Mouse (Mus musculus): ENCODE measurements around the gene 1520401A03Rik. TPM values are rescaled to one million over a fixed set of nuclear protein-coding genes. Genes with fewer than 3 reads are reported as not detected.

The 1520401A03Rik gene
- polyA plus RNA-seq, 1 experiment from 2014 or later: 0.08 TPM

DNA sequence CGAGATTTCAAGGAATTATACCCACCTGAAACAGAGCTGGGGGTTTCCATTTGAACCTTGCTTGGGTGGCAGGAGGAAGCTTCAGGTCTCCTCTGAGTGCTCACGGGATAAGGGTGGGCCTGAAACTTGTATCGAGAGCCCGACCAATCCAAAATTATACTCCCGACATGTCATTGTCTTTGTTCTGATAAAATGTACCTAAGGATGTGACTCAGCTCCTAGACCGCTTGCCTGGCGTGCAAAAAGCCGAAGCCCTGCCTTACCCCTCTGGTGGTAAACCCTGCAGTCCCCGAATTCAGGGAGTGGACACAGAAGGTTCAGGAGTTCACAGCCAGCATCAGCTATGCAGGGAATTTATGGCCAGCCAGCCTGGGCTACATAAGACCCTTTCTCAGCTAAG is 42.2 kb downstream of the 1520401A03Rik start:
- WGBS: 77% methylated on average over 9 of the region's 9 CpGs
- ATAC-seq (ENCODE audit: low FRiP score) (no peak), DNase-seq (ENCODE audit: low spot score) (no peak)
- H3K27ac ChIP-seq (ENCODE audit: low read depth, low read length): no peak overlapping the region
- no peak overlapping the region for H3K4me3 ChIP-seq (ENCODE audit: low read depth, low read length)
- H3K27me3 ChIP-seq (ENCODE audit: control insufficient read depth, insufficient read depth, low read length): peaks cover 78% of the 10 kb centered on the region
- H3K36me3 ChIP-seq (ENCODE audit: control insufficient read depth, insufficient read depth, low read length): no peaks in the 10 kb centered on the region
- H3K4me2 ChIP-seq (replicated peaks; ENCODE audit: low read depth, low read length): no peak overlapping the region
- H3K9ac ChIP-seq (ENCODE audit: low read depth, low read length): no peak overlapping the region
- no peaks in the 10 kb centered on the region for H3K9me3 ChIP-seq (ENCODE audit: control insufficient read depth, low read length)
- peaks cover 12% of the 10 kb centered on the region for H3K4me1 ChIP-seq (replicated peaks; ENCODE audit: control insufficient read depth, insufficient read depth, low read length)

DNA sequence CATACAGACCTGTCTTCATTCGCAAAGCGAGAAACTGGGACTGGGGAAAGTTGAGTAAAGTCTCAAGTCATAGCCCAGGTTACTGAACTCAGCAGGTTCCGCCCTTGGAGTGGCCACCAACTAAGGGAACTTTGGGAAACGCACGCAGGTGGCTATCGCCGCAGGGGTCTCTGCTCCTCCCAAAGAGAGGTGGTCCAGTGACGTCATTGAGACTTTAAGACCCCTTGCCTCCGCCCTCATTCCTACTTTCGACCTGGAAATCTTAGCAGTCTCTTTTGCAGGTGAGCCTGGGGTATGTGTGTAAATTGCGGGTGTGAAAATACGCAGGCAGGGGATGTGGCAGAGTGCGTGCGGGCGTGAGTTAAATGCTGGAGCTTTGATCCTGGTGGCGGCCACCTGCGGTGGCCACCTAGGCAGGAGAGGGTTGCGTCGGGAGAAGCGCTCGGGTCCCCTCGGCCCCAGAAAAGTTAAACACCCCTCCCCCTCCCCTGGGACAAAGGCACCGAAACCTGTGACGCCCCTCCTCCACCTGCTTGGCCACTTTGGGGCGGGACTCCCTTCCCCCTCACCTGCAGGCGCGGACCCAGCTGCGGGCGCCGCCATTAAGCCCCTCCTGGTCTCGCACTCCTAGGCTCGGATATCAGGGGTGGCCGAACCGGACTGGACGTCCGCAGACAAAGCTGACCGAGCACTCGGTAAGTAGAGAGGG is 43.3 kb downstream of the 1520401A03Rik start, which contains the start of gene Cldn6:
Gene Cldn6, plus strand, starts transcription at position 123 of the 709 bp plus-strand sequence.
- H3K9me3 ChIP-seq (ENCODE audit: control insufficient read depth, low read length): no peaks in the 10 kb centered on the region
- no peaks in the 10 kb centered on the region for H3K36me3 ChIP-seq (ENCODE audit: control insufficient read depth, insufficient read depth, low read length)
- no peak for DNase-seq (ENCODE audit: low spot score)
- no peak within 1 kb of the TSS for H3K27ac ChIP-seq (ENCODE audit: low read depth, low read length)
- 3% methylated on average over 38 of the region's 38 CpGs for WGBS
- H3K4me3 ChIP-seq (ENCODE audit: low read depth, low read length): no peak within 1 kb of the TSS
- no peak within 1 kb of the TSS for H3K9ac ChIP-seq (ENCODE audit: low read depth, low read length)
- ATAC-seq (ENCODE audit: low FRiP score): no peak
- H3K27me3 ChIP-seq (ENCODE audit: control insufficient read depth, insufficient read depth, low read length): peaks cover 79% of the 10 kb centered on the region
- no peak within 1 kb of the TSS for H3K4me2 ChIP-seq (replicated peaks; ENCODE audit: low read depth, low read length)
- peaks cover 10% of the 10 kb centered on the region for H3K4me1 ChIP-seq (replicated peaks; ENCODE audit: control insufficient read depth, insufficient read depth, low read length)

DNA sequence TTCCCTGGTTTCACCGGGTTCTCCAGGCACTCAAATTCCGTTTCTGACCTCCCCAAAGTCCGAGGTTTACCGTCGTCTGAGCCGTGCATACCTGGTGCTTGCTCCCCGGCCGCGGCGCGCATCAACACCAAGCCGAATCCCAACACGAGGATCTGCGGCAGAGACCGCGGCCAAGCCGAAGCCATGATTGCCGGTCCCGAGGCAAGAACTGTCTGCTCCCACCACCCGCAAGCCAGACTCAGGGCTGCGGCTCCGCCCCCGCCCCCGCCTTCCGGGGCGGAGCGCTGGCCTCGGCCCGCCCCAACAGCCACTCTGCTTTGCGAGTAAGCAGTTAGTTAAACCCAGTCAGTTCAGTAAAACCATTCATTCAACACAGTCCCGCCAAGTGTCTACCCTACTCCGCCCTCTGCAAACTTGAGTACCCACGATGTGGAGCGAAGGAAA is 45.3 kb downstream of the 1520401A03Rik start, which contains the start of gene Tnfrsf12a:
Gene Tnfrsf12a, minus strand, starts transcription at position 233 of the 444 bp plus-strand sequence.
- peaks cover 64% of the 10 kb centered on the region for H3K27me3 ChIP-seq (ENCODE audit: control insufficient read depth, insufficient read depth, low read length)
- no peak within 1 kb of the TSS for H3K27ac ChIP-seq (ENCODE audit: low read depth, low read length)
- no peaks in the 10 kb centered on the region for H3K9me3 ChIP-seq (ENCODE audit: control insufficient read depth, low read length)
- WGBS: under 1% methylated on average over 34 of the region's 34 CpGs
- no peaks in the 10 kb centered on the region for H3K36me3 ChIP-seq (ENCODE audit: control insufficient read depth, insufficient read depth, low read length)
- peak; percentile 28 for ATAC-seq (ENCODE audit: low FRiP score)
- peak; percentile 88 for DNase-seq (ENCODE audit: low spot score)
- peaks cover 11% of the 10 kb centered on the region for H3K4me1 ChIP-seq (replicated peaks; ENCODE audit: control insufficient read depth, insufficient read depth, low read length)
- H3K4me3 ChIP-seq (ENCODE audit: low read depth, low read length): peak within 1 kb of the TSS; percentile 45
- peak within 1 kb of the TSS; percentile 92 for H3K4me2 ChIP-seq (replicated peaks; ENCODE audit: low read depth, low read length)
- H3K9ac ChIP-seq (ENCODE audit: low read depth, low read length): peak within 1 kb of the TSS; percentile 40

DNA sequence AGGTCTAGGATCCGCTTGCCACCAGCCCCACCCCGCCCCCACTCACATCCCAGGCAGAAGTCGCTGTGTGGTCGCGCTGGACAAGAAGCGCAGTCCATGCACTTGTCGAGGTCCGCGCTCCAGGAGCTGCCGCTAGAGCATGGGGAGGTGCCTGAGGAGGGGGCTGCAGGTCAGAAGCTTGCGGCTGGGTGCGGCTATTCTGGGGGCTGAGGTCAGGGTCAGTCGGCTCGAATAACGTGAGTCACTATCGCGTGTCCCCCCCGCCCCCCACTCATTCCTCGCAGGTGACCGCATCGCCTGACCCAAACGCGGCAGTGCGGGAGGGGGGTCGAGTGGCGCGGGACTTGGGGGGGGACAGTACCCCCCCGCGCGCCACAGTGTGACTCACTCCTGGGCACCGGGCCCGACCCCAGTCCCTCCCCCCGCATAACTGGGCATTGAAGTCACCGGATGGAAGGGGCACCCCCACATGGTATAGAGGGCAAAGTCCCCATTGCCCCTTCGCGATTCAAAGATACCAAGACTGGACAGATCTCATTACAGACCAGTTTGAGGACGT is 46.0 kb downstream of the 1520401A03Rik start:
- Histone ChIP-seq H3K4me1 (replicated peaks; ENCODE audit: control insufficient read depth, insufficient read depth, low read length) (peaks cover 11% of the 10 kb centered on the region), H3K27me3 (ENCODE audit: control insufficient read depth, insufficient read depth, low read length) (peaks cover 57% of the 10 kb centered on the region), H3K4me2 (replicated peaks; ENCODE audit: low read depth, low read length) (peak overlapping the region; percentile 92), H3K9me3 (ENCODE audit: control insufficient read depth, low read length) (no peaks in the 10 kb centered on the region), H3K36me3 (ENCODE audit: control insufficient read depth, insufficient read depth, low read length) (no peaks in the 10 kb centered on the region), H3K9ac (ENCODE audit: low read depth, low read length) (peak overlapping the region; percentile 40; the same call in 1 of the 2 replicates), H3K27ac (ENCODE audit: low read depth, low read length) (no peak overlapping the region), H3K4me3 (ENCODE audit: low read depth, low read length) (peak overlapping the region; percentile 45)
- WGBS: under 1% methylated on average over 34 of the region's 37 CpGs
- no peak for ATAC-seq (ENCODE audit: low FRiP score)
- DNase-seq (ENCODE audit: low spot score): peak; percentile 57

DNA sequence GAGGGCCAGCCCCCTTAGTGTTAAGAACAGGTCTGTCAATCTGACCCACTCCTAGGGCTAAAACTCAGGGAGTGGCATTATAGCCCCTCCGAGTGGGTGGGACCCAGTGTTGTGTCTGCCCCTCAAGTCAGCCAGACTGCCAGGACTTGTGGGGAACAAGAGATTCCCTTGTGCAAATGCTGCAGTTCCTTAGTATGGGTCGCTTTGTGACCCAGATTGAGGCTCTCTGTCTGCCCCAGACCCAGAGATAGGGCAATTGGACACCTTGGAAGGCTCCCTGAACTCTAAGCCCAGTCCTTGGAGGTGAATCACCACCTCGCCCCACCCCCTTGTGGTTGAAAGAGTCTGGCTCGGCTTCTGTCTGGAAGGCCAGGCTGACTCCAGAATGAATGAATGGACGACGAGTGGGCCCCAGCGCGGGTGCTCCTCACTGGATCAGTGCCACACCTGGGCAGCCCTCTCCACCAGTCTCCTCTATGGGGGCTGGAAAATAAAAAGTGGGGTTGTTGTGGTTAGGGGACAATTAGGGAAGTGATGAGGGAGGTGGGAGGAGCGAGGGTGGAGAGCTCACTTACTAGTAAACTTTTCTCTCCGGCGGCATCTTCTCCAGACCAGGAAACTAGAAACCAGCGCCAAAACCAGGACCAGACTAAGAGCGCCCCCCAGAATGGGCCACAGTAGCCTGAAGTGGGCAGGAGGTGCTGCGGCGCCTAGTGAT is 46.9 kb downstream of the 1520401A03Rik start:
- peak overlapping the region; percentile 8; the same call in 1 of the 2 replicates for H3K4me2 ChIP-seq (replicated peaks; ENCODE audit: low read depth, low read length)
- H3K4me3 ChIP-seq (ENCODE audit: low read depth, low read length): peak overlapping the region; percentile 45
- DNase-seq (ENCODE audit: low spot score) (no peak), ATAC-seq (ENCODE audit: low FRiP score) (no peak)
- H3K27me3 ChIP-seq (ENCODE audit: control insufficient read depth, insufficient read depth, low read length): peaks cover 49% of the 10 kb centered on the region
- peaks cover 11% of the 10 kb centered on the region for H3K4me1 ChIP-seq (replicated peaks; ENCODE audit: control insufficient read depth, insufficient read depth, low read length)
- H3K27ac ChIP-seq (ENCODE audit: low read depth, low read length): no peak overlapping the region
- no peaks in the 10 kb centered on the region for H3K9me3 ChIP-seq (ENCODE audit: control insufficient read depth, low read length)
- WGBS: 12% methylated on average over 15 of the region's 15 CpGs
- no peaks in the 10 kb centered on the region for H3K36me3 ChIP-seq (ENCODE audit: control insufficient read depth, insufficient read depth, low read length)
- H3K9ac ChIP-seq (ENCODE audit: low read depth, low read length): no peak overlapping the region

DNA sequence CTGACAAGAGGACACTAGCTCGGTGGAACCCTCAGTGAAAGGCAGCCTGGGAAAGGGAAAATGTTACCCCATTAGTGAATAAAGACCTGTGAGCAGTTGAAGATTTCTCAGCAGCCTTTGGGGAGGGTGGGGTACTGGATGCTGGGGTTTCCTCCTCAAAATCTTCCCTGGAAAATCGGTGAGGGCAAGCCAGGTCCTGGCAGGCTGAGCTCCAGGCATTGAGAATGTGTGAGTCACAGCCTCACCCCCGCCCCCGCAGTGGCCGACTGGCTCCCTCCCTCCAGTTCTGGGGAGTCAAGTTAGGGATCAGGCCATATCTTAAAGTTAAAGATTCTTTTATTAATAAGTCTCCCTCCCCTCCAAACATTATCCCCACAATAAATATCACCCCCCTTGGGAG is 47.5 kb downstream of the 1520401A03Rik start:
- H3K27ac ChIP-seq (ENCODE audit: low read depth, low read length): no peak overlapping the region
- no peak overlapping the region for H3K4me3 ChIP-seq (ENCODE audit: low read depth, low read length)
- no peaks in the 10 kb centered on the region for H3K9me3 ChIP-seq (ENCODE audit: control insufficient read depth, low read length)
- H3K4me2 ChIP-seq (replicated peaks; ENCODE audit: low read depth, low read length): no peak overlapping the region
- ATAC-seq (ENCODE audit: low FRiP score): no peak
- WGBS: 44% methylated on average over 5 of the region's 5 CpGs
- H3K9ac ChIP-seq (ENCODE audit: low read depth, low read length): no peak overlapping the region
- peaks cover 11% of the 10 kb centered on the region for H3K4me1 ChIP-seq (replicated peaks; ENCODE audit: control insufficient read depth, insufficient read depth, low read length)
- H3K36me3 ChIP-seq (ENCODE audit: control insufficient read depth, insufficient read depth, low read length): no peaks in the 10 kb centered on the region
- peaks cover 43% of the 10 kb centered on the region for H3K27me3 ChIP-seq (ENCODE audit: control insufficient read depth, insufficient read depth, low read length)
- DNase-seq (ENCODE audit: low spot score): no peak

DNA sequence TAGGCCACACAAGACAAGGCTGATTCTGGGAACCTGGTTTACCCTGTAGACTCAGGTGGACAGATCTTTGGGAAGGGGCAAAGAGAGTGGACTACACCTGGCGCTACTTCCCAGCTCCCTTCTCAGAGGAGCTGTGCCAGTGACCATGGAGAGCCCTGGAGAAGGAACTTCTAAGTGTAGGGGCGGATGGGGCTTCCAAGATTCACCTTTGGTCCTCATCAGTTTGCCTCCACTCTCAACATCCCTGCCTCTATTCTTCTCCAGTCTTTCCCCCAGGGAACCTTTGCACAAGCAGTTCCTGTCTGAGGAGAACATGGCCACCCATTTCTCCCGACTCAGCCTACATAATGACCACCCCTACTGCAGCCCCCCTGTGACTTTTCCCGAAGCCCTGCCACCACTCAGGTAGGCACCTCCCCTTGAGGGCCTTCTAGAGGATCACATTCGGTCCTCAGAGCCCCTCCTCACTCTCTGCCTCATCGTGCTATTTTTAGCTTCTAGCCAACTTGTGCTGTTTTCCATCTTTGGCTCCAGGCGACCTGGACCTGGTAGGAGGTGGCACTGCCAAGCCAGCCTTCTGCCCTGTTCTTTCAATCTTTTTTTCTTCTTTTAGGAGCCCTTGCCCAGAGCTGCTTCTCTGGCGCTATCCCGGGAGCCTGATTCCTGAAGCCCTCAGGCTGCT is 48.2 kb downstream of the 1520401A03Rik start:
- Histone ChIP-seq H3K4me3 (ENCODE audit: low read depth, low read length) (peak overlapping the region; percentile 64), H3K36me3 (ENCODE audit: control insufficient read depth, insufficient read depth, low read length) (no peaks in the 10 kb centered on the region), H3K9ac (ENCODE audit: low read depth, low read length) (peak overlapping the region; percentile 66), H3K27me3 (ENCODE audit: control insufficient read depth, insufficient read depth, low read length) (peaks cover 36% of the 10 kb centered on the region), H3K4me1 (replicated peaks; ENCODE audit: control insufficient read depth, insufficient read depth, low read length) (peaks cover 11% of the 10 kb centered on the region), H3K9me3 (ENCODE audit: control insufficient read depth, low read length) (no peaks in the 10 kb centered on the region), H3K4me2 (replicated peaks; ENCODE audit: low read depth, low read length) (peak overlapping the region; percentile 79), H3K27ac (ENCODE audit: low read depth, low read length) (no peak overlapping the region)
- DNase-seq (ENCODE audit: low spot score) (no peak), ATAC-seq (ENCODE audit: low FRiP score) (no peak; the same call in 1 of the 2 replicates)
- WGBS: 47% methylated on average over 9 of the region's 9 CpGs

DNA sequence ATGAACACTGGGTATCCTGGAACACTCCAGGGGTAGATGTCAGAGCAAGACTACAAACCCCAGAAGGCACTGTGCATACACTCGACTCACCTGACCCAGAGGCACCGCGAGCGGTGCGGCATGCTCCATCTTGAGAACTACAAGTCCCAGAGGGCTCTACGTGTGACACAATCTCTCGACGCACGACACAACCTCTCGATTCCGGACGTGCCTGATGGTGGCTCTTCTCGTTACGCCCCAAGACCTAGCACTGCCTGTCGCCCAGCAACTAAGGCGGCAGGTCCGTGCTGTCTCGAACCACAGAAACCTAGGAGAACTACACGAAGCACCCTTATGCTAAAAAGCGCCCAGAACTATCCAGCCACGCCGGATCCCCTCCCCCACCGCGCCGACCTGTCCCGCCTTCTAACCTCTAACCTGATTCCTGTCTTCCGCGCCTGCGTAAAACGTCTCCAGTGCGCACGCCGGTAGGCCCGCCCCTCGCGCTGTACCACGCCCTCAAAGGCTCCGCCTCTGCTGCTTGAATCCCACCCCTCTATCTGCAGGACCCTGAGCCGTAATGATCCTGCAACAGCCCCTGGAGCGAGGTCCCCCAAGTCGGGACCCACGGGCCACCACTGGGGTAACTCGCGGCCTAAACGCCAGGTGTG is 49.0 kb downstream of the 1520401A03Rik start, which contains the start of the genes Hcfc1r1 and Thoc6:
Gene Hcfc1r1, plus strand, starts transcription at position 173 of the 650 bp plus-strand sequence.
Gene Thoc6, minus strand, starts transcription at position 459 of the 650 bp plus-strand sequence.
- under 1% methylated on average over 45 of the region's 45 CpGs for WGBS

More for the DNA sequence above, 49.0 kb downstream of the 1520401A03Rik start, which contains the start of the genes Hcfc1r1 and Thoc6:
- Histone ChIP-seq H3K9me3 (ENCODE audit: control insufficient read depth, low read length) (no peaks in the 10 kb centered on the region), H3K4me2 (replicated peaks; ENCODE audit: low read depth, low read length) (peak within 1 kb of the TSS; percentile 79), H3K27me3 (ENCODE audit: control insufficient read depth, insufficient read depth, low read length) (peaks cover 27% of the 10 kb centered on the region), H3K4me1 (replicated peaks; ENCODE audit: control insufficient read depth, insufficient read depth, low read length) (peaks cover 11% of the 10 kb centered on the region), H3K4me3 (ENCODE audit: low read depth, low read length) (peak within 1 kb of the TSS; percentile 64), H3K36me3 (ENCODE audit: control insufficient read depth, insufficient read depth, low read length) (peaks cover 3% of the 10 kb centered on the region; the same call in 1 of the 2 replicates), H3K9ac (ENCODE audit: low read depth, low read length) (peak within 1 kb of the TSS; percentile 66), H3K27ac (ENCODE audit: low read depth, low read length) (0 out of 2 replicates have a peak within 1 kb of the TSS, but pooled peaks have one; percentile 58)
- ATAC-seq (ENCODE audit: low FRiP score) (peak; percentile 92), DNase-seq (ENCODE audit: low spot score) (peak; percentile 92)
